Mouse (Mus musculus) cerebellum, adult 9-10 months (tissue): ENCODE data around the gene Kti12.
A peak's percentile ranks its signal among the peaks of the same experiment; 100 is the strongest.

Experiments
- DNase-seq: peaks from one replicate; pipeline ENCODE4 v3.0.0; 2022

Kti12 gene

DNA sequence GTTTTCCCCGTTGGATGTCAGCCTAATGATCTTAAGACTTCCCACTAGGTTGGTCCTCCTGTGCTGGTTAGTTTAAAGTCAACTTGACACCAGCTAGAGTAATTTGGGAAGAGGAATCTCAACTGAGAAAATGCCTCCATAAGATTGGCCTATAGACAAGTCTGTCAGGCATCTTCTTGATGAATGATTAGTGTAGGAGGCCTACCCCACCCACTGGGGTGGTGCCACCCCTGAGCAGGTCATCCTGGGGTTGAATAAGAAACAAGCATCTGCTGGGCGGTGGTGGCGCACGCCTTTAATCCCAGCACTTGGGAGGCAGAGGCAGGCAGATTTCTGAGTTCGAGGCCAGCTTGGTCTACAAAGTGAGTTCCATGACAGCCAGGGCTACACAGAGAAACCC lies 26.2 kb downstream of the Kti12 start:
- DNase-seq = no peak

DNA sequence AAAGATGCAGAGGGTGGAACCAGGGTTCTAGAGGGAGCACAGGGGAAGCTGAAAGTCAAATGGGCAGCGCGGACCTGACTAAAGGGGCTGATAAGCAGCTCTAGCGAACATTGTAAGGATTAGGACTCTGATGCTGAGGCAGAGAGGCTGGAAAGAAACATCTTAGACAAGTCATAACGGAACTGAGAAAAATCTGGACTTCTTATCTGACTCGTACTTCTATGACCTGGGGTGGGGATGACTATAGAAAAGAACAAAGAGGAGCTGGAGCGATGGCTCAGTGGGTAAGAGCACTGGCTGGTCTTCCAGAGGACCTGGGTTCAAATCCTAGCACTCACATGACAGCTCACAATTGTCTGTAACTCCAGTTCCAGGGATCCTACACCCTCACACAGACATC lies 30.3 kb downstream of the Kti12 start:
- no peak for DNase-seq

DNA sequence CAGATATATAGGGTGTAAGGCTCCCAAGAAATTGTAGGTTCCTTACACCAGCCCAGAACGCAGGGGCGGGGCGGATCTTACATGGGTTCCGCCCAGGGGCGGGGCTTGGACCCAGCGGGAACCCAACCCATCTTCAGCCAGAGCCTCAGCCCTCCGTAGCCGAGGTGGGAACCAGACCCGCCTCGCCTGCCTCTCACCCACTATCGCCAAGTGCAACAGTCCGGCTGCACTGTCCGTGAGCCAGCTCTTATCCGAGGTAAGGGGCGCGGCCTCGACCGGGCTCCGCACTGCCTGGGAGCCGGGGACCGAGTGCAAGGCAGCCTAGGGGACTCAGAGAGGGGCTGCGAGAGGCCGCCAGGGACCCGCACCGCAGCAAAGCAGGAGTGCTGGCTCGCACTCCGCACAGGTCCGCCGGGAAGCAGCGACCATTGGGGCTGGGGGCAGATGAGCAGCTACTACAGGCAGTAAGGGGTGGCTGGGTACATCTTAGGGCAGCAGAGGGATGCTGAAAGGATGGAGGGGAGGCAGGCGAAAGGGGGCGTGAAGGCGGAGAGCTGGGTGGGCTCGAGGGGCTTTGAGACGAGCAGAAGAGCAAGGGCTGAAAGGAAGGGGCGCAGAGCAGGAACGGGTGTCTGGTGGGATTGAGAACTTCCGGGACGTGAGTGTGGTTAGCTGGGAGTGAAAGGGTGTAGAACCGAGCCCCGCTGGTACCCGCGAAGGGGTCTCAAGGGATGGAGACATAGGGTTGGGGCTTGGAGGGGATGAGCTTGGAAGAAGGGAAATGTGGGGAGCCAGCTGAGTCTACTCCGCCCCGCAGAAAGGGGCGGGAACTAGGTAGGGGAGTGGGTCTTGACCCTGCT lies 31.6 kb downstream of the Kti12 start, which contains the start of gene Rab3b:
Gene Rab3b (plus strand): TSS at position 101 of the 860 bp plus-strand sequence.
- DNase-seq = peak; percentile 15

DNA sequence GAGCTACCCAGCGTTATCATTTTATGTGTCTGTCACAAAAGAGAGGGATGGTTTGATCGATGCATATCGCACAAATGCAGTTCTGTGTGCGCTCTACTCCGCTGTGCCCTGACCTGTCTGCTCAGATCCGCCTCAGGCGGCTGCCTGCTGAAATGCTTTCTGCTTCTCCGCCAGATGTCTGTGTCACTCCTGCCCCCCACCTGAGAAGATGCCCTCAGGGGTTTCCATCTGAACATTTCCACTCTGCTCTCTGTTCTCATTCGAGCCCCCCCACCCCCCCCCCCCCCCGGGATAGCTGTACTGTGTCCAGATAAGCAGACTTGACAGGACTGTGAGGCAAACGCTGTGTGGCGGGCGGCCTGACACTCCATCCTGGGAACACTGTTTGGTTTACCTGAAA lies 36.2 kb downstream of the Kti12 start:
- no peak for DNase-seq

DNA sequence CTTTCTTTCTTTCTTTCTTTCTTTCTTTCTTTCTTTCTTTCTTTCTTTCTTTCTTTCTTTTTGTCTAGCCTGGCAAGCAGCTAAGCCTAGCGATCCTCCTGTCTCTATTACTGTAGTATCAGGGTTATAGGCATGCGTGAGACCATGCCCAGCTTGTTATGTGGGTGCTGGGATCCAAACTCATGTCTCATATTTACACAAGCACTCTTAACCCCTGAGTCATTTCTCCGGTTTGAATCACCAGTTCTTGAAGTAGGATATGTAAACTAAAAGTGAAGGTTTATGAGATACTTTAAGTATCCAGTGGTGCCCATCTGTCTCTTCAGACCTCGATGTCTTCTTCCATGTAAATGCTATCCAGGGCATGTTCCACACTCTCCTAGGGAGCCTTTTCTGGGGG lies 39.9 kb downstream of the Kti12 start:
- DNase-seq = no peak

DNA sequence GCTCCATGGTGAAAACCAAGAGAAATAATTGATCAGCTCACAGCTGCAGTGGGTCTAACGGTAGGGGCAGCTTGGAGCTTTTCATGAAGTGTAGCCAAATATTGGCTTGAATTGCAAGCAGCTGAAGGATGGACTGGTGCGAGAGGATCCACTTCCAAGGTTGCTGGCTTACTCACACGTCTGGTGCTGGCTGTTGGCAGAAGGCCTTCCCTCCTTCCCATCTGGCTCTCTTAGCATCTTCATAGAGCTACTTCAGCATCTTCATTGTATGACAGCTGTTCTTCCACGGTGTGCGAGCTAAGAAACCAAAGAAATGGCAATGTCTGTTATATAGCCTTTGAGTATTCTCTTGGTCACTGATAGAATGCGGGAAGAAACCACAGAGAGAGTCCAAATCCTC lies 43.3 kb downstream of the Kti12 start:
- no peak for DNase-seq
